Mouse (Mus musculus) CD4-positive, CD25-positive, alpha-beta regulatory T cell, adult 9 weeks (primary cell): ENCODE results near the gene Dnajb5. TPM values are rescaled to one million over a fixed set of nuclear protein-coding genes. Genes with fewer than 3 reads are reported as not detected.

Experiments used
- polyA plus RNA-seq: library from polyadenylated mRNA; unstranded; fragments of 100-300 nt; shearing (Covaris generic); gene quantifications from one replicate; pipeline ENCODE4 v1.2.1, GENCODE M21; 2017

Dnajb5 gene
- 12.0 TPM for polyA plus RNA-seq

DNA sequence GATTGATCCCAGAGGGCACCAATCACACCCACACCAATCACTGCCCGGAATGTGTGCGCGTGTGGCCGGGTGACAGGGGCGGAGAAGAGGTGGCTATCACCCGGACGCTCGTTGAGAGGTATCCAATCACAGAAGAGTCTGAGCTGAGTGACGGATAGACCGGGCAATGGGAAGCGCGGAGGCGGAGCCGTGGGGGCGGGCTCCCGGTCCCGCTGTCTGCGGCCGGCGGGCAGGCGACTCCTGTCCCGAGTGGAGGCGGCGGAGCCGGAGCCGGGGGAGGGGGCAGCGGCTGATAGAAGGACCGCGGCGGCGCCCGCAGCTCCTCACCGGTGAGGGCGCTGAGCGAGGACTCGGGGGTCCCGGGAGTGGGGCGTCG is at the start of gene Dnajb5:
Dnajb5 (plus strand) TSS at position 139 of the 376 bp plus-strand sequence.

DNA sequence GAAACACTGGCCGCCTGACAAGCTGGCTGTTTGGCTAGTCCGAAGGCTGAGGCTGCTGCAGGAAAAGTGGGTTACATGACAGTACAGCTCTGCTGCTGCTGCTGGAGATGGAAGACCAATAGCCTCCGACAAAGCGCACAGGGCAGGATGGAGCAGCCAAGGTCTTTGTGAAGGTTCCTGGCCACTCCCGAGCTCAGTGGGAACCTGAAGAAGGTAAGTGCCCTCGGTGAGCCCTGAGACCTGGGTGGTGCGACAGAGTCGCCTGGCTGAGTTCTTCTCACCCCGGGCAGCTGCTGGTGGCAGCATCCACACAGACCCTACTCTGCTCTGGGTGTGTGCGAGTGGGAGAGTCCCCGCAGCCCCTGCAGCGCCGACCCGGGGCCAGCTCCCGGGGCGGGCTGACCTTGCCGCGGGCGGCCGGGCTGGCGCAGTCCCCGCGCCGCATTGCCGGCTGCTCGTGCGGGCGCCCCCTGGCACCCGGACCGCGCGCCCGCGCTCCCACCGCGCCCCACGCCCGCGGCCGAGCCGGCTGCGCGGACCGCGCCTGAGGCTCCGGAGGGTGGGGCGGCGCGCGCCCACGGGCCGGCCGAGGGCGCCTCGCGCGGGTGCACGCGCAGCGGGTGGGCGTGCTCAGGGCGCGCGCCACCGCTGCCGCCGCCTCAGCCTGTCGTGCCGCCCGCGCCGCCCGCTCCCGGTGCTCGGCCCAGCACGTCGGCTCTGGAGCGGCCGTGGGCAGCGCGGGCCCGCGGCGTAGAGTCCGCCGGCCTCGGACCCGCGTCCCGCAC is 32.8 kb upstream of the Dnajb5 start, which contains the start of gene Phf24:
Phf24 (plus strand) TSS at position 44 of the 785 bp plus-strand sequence.

DNA sequence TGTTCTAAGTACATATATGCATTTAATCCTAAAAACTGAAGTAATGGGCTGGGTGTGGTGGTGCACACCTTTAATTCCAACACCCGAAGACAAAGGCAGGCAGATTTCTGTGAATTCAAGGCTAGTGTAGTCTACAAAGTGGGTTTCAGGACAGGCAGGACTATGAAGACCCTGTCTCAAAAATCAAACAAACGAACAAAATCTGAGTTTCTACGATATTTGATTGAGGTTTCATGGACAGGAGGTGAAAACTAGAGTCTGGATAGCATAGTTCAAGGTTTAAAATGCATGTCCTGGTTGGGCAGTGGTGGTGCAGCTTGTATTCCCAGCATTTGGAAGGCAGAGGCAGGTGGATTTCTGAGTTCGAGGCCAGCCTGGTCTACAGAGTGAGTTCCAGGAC is 19.7 kb downstream of the Dnajb5 start, which contains the start of gene 1700022I11Rik:
1700022I11Rik (plus strand) TSS at position 301 of the 400 bp plus-strand sequence.

DNA sequence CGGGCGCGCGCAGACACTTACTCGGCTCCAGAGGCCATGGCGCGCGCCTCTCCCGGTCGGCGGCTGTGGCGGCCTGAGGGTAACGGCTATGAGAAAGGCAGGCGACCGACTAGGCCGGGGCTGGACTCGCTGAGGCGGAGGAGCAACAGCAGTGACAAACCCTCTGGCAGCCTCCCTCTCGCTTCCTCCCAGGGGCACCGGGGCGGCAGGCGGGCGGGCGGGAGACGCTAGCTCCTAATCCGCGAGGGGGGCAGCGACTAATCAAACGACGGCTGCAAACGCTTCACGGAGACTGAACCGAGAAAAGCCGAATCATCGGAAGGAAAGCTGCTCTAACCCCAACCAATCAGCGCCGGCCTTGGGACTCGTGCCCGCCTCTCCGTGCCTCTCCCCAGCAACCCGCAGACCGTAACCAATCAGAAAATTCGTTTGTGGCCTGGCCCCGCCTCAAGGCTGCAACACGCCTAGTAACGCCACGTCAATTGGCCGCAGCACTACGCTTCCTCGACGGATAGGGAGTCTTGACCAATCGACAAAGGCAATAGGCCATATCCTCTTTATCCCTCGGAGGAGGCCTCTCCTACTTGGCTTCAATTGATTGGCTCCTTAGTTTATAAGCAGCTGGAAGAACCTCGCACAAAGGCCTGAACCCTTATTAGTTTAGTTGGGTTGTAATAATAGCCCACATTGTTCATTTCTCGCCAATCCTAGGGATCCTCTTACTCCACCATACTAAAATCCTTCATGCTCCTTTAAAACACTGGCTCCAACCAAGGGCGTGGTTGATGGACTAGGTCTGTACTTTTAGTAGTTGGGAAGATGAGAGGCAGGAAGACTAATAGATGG is 50.8 kb downstream of the Dnajb5 start, which contains the start of gene Vcp:
Vcp (minus strand) TSS at position 367 of the 846 bp plus-strand sequence.

Other genes with a start within 250 kb of the Dnajb5 start
- gene 4930578G10Rik, start 214.3 kb upstream of the Dnajb5 start, polyA plus RNA-seq, result not detected
- gene Ccl19, start 193.2 kb upstream of the Dnajb5 start, polyA plus RNA-seq, result not detected
- gene Ccl21a, start 175.8 kb upstream of the Dnajb5 start, polyA plus RNA-seq, result not detected
- not detected for gene Fam205a1, start 95.9 kb upstream of the Dnajb5 start, polyA plus RNA-seq
- gene Gm12394, start 93.0 kb upstream of the Dnajb5 start, polyA plus RNA-seq, result not detected
- not detected for gene Fam205c, start 75.6 kb upstream of the Dnajb5 start, polyA plus RNA-seq
- 0.12 TPM for gene Phf24, start 33.2 kb upstream of the Dnajb5 start, polyA plus RNA-seq
- not detected for gene 1700022I11Rik, start 19.8 kb downstream of the Dnajb5 start, polyA plus RNA-seq
- gene Vcp, start 50.7 kb downstream of the Dnajb5 start, polyA plus RNA-seq, result 405 TPM
- gene Fancg, start 60.7 kb downstream of the Dnajb5 start, polyA plus RNA-seq, result 28.8 TPM
- 47.4 TPM for gene Pigo, start 76.0 kb downstream of the Dnajb5 start, polyA plus RNA-seq
- gene Stoml2, start 81.9 kb downstream of the Dnajb5 start, polyA plus RNA-seq, result 148 TPM
- 10.7 TPM for gene Fam214b, start 96.4 kb downstream of the Dnajb5 start, polyA plus RNA-seq
- gene Unc13b, start 109.1 kb downstream of the Dnajb5 start, polyA plus RNA-seq, result 0.22 TPM